Mouse (Mus musculus): ENCODE results near the gene Znrf3.
A peak's percentile ranks its signal among the peaks of the same experiment; 100 is the strongest.

Gene Znrf3

GRCm38 (mm10) chr11:5263078-5263730, 181.4 kb downstream of the Znrf3 start:
- no peak for DNase-seq

GRCm38 (mm10) chr11:5261508-5262392, 182.9 kb downstream of the Znrf3 start, which contains the start of gene Kremen1:
TSS of gene Kremen1 (minus strand) at chr11:5261558.
- DNase-seq = peak; percentile 91

DNA sequence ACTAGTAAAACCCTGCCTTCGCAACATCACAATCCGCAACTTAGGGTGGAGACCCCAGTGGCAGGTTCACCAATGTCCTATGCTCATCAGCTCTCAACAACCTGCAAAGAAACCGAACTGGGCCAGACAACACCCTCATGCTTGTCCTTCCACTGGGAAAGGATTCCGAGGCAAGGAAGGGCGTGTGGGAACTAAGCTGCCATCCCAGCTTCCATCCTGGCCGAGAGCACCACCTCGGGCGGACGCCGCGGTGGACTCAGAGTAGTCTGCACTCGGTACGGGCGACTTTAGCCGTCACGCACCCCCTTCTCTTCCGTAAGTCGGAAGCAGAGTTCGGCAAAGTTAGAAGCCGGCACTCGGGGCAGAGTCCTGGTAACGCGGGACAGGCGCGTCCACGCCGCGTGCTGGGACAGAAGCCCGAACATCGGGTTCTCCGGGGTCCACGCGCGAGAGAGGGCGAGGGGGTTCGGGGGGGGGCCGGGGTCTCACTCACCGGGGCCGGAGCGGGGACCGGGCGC, 183.6 kb downstream of the Znrf3 start:
- peak; percentile 23 for DNase-seq

- no peak for DNase-seq
Observed at GRCm38 (mm10) chr11:5259944-5260598, 184.6 kb downstream of the Znrf3 start.

DNA sequence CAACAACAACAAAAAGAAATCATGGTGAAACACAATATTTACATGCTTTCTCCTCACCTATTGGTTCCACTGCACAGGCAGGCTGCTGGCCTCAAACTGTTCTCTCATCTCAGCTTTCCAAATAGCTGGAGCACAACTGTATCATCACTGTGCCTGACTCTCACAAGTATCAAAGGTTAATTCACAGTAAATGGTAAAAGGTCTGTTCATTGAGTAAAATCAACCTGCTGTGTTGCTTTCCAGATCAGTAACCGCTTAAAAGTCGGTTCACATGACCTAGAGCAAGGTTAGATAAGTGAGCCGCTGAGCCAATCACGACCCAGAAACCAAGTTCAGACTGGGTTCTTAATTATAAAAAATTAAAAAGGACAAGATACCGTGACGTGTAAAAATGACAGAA, 186.6 kb downstream of the Znrf3 start:
- no peak for DNase-seq

- no peak for DNase-seq
Observed at GRCm38 (mm10) chr11:5257151-5257862, 187.3 kb downstream of the Znrf3 start.

DNA sequence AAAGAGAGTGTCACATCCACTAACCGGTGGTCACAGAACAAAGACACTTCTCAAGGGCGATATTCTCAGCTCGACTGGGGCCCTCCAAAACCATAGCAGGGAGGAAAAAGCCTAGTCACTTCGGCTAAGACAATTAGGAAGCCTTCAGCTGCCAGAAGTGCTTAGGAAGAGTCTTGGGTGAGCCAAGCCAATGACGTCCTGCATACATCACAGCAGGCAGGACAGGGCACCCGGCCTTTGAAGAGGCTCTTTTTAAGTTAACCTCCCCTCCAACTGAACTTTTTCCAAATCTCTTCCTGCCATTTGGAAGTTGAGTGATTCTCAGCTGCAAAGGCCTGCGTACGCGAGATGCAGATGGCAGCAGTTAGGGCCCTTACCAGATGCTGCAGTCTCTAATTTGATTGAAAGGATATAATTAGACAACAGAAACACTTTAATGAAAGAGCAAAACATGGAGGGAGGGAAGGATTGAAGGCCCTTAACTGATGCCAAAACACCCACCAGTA, 189.1 kb downstream of the Znrf3 start:
- DNase-seq = no peak

- no peak for DNase-seq
Observed at GRCm38 (mm10) chr11:5254016-5254415, 190.6 kb downstream of the Znrf3 start.

DNA sequence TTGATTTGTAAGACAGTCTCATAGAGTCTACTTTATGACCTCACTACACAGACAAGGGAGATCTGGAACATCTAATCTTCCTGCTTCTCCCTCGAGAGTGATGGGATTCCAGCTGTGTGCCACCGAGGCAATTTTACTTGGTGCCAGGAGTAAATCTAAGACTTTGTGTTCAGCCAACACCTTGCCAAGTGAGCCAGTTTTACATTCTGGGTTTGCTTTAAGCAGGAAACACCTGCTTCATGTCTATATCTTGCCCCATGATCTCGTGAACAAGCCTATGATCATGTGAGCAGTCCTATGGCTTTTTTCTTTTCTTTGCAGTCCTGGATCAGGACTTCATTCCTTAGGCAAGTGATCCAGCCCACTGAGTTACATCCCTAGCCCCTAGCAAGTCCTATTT, 191.1 kb downstream of the Znrf3 start:
- no peak for DNase-seq

- DNase-seq = no peak
Observed at GRCm38 (mm10) chr11:5252727-5253126, 191.9 kb downstream of the Znrf3 start.

DNA sequence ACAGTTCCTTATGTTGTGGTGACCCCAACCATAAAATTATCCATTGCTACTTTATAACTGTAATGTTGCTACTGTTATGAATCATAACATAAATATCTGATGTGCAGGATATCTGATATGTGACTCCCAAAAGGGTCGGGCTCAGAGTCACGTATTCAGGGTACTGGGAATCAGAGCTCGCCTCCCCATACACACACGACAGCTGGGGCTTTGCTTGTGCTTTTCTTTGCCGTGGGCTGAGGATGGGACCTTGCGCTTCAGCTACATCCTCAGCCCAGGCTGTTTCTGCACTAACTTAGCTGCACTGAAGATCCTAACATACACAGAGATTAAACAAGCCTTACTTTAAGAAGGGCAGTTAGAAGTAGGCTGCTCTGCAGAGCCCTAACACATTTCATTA, 193.5 kb downstream of the Znrf3 start:
- DNase-seq = no peak

DNA sequence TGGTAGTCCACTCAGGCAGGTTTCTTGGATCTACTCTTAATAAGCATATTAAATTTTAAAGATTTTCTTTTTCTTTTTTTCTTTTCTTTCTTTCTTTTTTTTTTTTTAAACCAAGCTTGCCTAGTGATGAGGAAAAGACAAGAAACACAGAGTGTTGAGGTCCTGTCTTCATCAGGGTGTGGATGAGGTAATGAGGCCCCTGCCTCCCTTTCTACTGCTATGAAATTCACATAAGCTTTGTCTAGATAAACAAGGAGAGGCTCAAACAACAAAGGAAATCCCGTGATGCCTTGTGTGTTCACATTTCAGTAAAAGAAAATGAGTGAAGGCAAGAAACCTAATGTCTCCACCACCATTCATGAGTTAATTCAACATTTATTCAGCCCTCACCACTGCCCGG, 196.4 kb downstream of the Znrf3 start:
- no peak for DNase-seq

- no peak for DNase-seq
Observed at GRCm38 (mm10) chr11:5245431-5245830, 199.2 kb downstream of the Znrf3 start.

- no peak for DNase-seq
Observed at GRCm38 (mm10) chr11:5244749-5245130, 199.9 kb downstream of the Znrf3 start.

- no peak for DNase-seq
Observed at GRCm38 (mm10) chr11:5243812-5244748, 200.6 kb downstream of the Znrf3 start.

DNA sequence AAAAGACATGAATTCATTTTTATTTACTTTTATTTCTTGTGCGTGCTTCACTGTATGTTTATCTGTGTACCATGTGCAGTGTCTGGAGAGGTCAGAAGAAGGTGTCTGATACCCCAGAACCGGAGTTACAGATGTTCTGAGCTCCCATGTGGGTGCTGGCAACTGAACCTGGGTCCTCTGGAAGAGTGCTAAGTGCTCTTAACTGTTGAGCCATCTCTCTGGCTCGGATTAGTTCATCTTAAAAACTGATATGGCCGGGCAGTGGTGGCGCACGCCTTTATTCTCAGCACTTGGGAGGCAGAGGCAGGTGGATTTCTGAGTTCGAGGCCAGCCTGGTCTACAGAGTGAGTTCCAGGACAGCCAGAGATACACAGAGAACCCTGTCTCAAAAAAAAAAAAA, 201.4 kb downstream of the Znrf3 start:
- DNase-seq = no peak

GRCm38 (mm10) chr11:5242158-5242557, 202.5 kb downstream of the Znrf3 start:
- no peak for DNase-seq

GRCm38 (mm10) chr11:5239706-5240690, 204.6 kb downstream of the Znrf3 start:
- no peak for DNase-seq
